ENCODE assay signal across 35 mouse cellular contexts in genomic region chr3:69201206-69201605, GRCm38 (mm10). TPM values are rescaled to one million over a fixed set of nuclear protein-coding genes. Genes with fewer than 3 reads are reported as not detected.
"Had no signal": no experiment of that assay in that cellular context is flagged by ENCODE, and none has a peak within 500 bp of the region (broad histone marks: within the 10 kb centered on the region; RNA-seq: fewer than 3 reads in every experiment).

No protein-coding gene starts in this region.

- H3K4me3 ChIP-seq: heart, adult 2 months; heart, embryonic 13.5 days; heart, embryonic 15.5 days; hindbrain, embryonic 13.5 days; hindbrain, embryonic 15.5 days; kidney, embryonic 15.5 days; limb, embryonic 10.5 days; limb, embryonic 12.5 days; liver, embryonic 13.5 days; liver, embryonic 15.5 days had no signal

- H3K4me2 ChIP-seq: heart, embryonic 11.5 days; heart, embryonic 13.5 days; heart, embryonic 15.5 days; hindbrain, embryonic 13.5 days; hindbrain, embryonic 15.5 days; kidney, embryonic 15.5 days; limb, embryonic 12.5 days; liver, embryonic 13.5 days; liver, embryonic 15.5 days had no signal

- DNase-seq: forebrain, postnatal 0 days; gastrocnemius, postnatal 14 days; gastrocnemius, postnatal 36 days; heart, adult 2 months; heart, postnatal 14 days; heart, postnatal 36 days; kidney, adult 11 months; layer of hippocampus, adult 9-11 months; layer of hippocampus, postnatal 36 days; liver; liver, embryonic 13.5 days; liver, postnatal 0 days had no signal

- H3K27me3 ChIP-seq: heart, embryonic 13.5 days; heart, embryonic 15.5 days; hindbrain, embryonic 13.5 days; hindbrain, embryonic 15.5 days; kidney, embryonic 15.5 days; limb, embryonic 12.5 days; liver, embryonic 13.5 days; liver, embryonic 15.5 days had no signal

- H3K27ac ChIP-seq: heart, adult 2 months; heart, embryonic 13.5 days; heart, embryonic 15.5 days; hindbrain, embryonic 13.5 days; hindbrain, embryonic 15.5 days; hindbrain, postnatal 0 days; kidney, embryonic 15.5 days; kidney, postnatal 0 days; limb, embryonic 12.5 days; liver, embryonic 13.5 days; liver, embryonic 15.5 days had no signal

- H3K36me3 ChIP-seq: heart, embryonic 13.5 days; heart, embryonic 15.5 days; hindbrain, embryonic 13.5 days; hindbrain, embryonic 15.5 days; kidney, embryonic 15.5 days; limb, embryonic 10.5 days; limb, embryonic 12.5 days; liver, embryonic 13.5 days; liver, embryonic 15.5 days had no signal

- H3K4me1 ChIP-seq: hindbrain, embryonic 15.5 days had no signal

- H3K9me3 ChIP-seq: heart, embryonic 13.5 days; heart, embryonic 15.5 days; hindbrain, embryonic 13.5 days; hindbrain, embryonic 15.5 days; kidney, embryonic 15.5 days; limb, embryonic 10.5 days; limb, embryonic 12.5 days; liver, embryonic 13.5 days; liver, embryonic 15.5 days had no signal

- H3K9ac ChIP-seq: forebrain, postnatal 0 days; heart, embryonic 13.5 days; heart, embryonic 15.5 days; hindbrain, embryonic 13.5 days; hindbrain, embryonic 15.5 days; kidney, embryonic 15.5 days; limb, embryonic 12.5 days; liver, embryonic 13.5 days; liver, embryonic 15.5 days; liver, postnatal 0 days had no signal

RNA-seq across cellular contexts. Expression of gene Arl14, which starts 21.0 kb away (rescaled TPM):
- total RNA-seq: forebrain, postnatal 0 days; gastrocnemius, adult 8-10 months; gastrocnemius, postnatal 14 days; gastrocnemius, postnatal 36 days; heart, adult 2 months; heart, postnatal 14 days; heart, postnatal 36 days; hematopoietic stem cell, adult 5-6 weeks; hindbrain, postnatal 0 days; layer of hippocampus, adult 18-20 months; layer of hippocampus, adult 8-10 months; layer of hippocampus, postnatal 14 days; layer of hippocampus, postnatal 36 days; left cerebral cortex, adult 18-20 months; left cerebral cortex, postnatal 14 days; left cerebral cortex, postnatal 36 days had no signal
- polyA plus RNA-seq: forebrain, postnatal 0 days; gonadal fat pad, adult 2 months; heart, adult 2 months; heart, embryonic 11.5 days; heart, embryonic 13.5 days; heart, embryonic 15.5 days; heart, postnatal 0 days; hindbrain, embryonic 11.5 days; hindbrain, embryonic 13.5 days; hindbrain, embryonic 15.5 days; hindbrain, postnatal 0 days; limb, embryonic 10.5 days; limb, embryonic 12.5 days; limb, embryonic 14.5 days; liver, embryonic 13.5 days; liver, embryonic 15.5 days; liver, postnatal 0 days had no signal
